Mouse (Mus musculus): ENCODE results near the gene Arid3a. TPM values are rescaled to one million over a fixed set of nuclear protein-coding genes. Genes with fewer than 3 reads are reported as not detected.
A peak's percentile ranks its signal among the peaks of the same experiment; 100 is the strongest.

Gene Arid3a
- polyA plus RNA-seq, 1 experiment from 2014 or later = 3.5 TPM

- no peak overlapping the region for H3K4me3 ChIP-seq (replicated peaks; ENCODE audit: low read length)
- no peak overlapping the region for H3K4me2 ChIP-seq (ENCODE audit: low read length)
- no peak overlapping the region for H3K9ac ChIP-seq (replicated peaks; ENCODE audit: low read depth, low read length)
- H3K9me3 ChIP-seq (ENCODE audit: control insufficient read depth, low read length) = peaks cover 5% of the 10 kb centered on the region; the same call in 1 of the 2 replicates
- no peak for ATAC-seq
- H3K4me1 ChIP-seq (replicated peaks; ENCODE audit: control insufficient read depth, insufficient read depth, low read length) = peaks cover 20% of the 10 kb centered on the region
- WGBS = 96% methylated on average over 1 of the region's 1 CpGs
- H3K36me3 ChIP-seq (ENCODE audit: control insufficient read depth, insufficient read depth) = no peaks in the 10 kb centered on the region
- H3K27me3 ChIP-seq (replicated peaks; ENCODE audit: control insufficient read depth, insufficient read depth, low read length) = peaks cover 6% of the 10 kb centered on the region; the same call in 1 of the 2 replicates
- no peak overlapping the region for H3K27ac ChIP-seq (ENCODE audit: low read length)
Measured at GRCm38 (mm10) chr10:79995636-79996035, 68.8 kb downstream of the Arid3a start.

- 0 out of 2 replicates have a peak, but pooled peaks cover 2% of the 10 kb centered on the region for H3K27me3 ChIP-seq (replicated peaks; ENCODE audit: control insufficient read depth, insufficient read depth, low read length)
- WGBS = 0% methylated on average over 34 of the region's 34 CpGs
- peak within 1 kb of the TSS; percentile 59 for H3K4me3 ChIP-seq (replicated peaks; ENCODE audit: low read length)
- peak within 1 kb of the TSS; percentile 60 for H3K9ac ChIP-seq (replicated peaks; ENCODE audit: low read depth, low read length)
- no peaks in the 10 kb centered on the region for H3K36me3 ChIP-seq (ENCODE audit: control insufficient read depth, insufficient read depth)
- peaks cover 20% of the 10 kb centered on the region for H3K4me1 ChIP-seq (replicated peaks; ENCODE audit: control insufficient read depth, insufficient read depth, low read length)
- H3K27ac ChIP-seq (ENCODE audit: low read length) = peak within 1 kb of the TSS; percentile 49
- H3K4me2 ChIP-seq (ENCODE audit: low read length) = peak within 1 kb of the TSS; percentile 79
- peak; percentile 89 for ATAC-seq
- no peaks in the 10 kb centered on the region; the same call in 1 of the 2 replicates for H3K9me3 ChIP-seq (ENCODE audit: control insufficient read depth, low read length)
Measured at GRCm38 (mm10) chr10:79996272-79997033, 69.6 kb downstream of the Arid3a start, which contains the start of gene Abca7. Gene Abca7 (plus strand): TSS chr10:79996494.

GRCm38 (mm10) chr10:79997034-79997760 lies 70.4 kb downstream of the Arid3a start:
- H3K4me3 ChIP-seq (replicated peaks; ENCODE audit: low read length) = peak overlapping the region; percentile 59
- no peaks in the 10 kb centered on the region for H3K36me3 ChIP-seq (ENCODE audit: control insufficient read depth, insufficient read depth)
- H3K4me2 ChIP-seq (ENCODE audit: low read length) = peak overlapping the region; percentile 79
- peak overlapping the region; percentile 49 for H3K27ac ChIP-seq (ENCODE audit: low read length)
- H3K27me3 ChIP-seq (replicated peaks; ENCODE audit: control insufficient read depth, insufficient read depth, low read length) = 0 out of 2 replicates have a peak, but pooled peaks cover 2% of the 10 kb centered on the region
- WGBS = under 1% methylated on average over 35 of the region's 35 CpGs
- no peaks in the 10 kb centered on the region for H3K9me3 ChIP-seq (ENCODE audit: control insufficient read depth, low read length)
- ATAC-seq = peak; percentile 85
- H3K4me1 ChIP-seq (replicated peaks; ENCODE audit: control insufficient read depth, insufficient read depth, low read length) = peaks cover 20% of the 10 kb centered on the region
- H3K9ac ChIP-seq (replicated peaks; ENCODE audit: low read depth, low read length) = peak overlapping the region; percentile 51

GRCm38 (mm10) chr10:79997819-79998218 lies 71.0 kb downstream of the Arid3a start:
- peak; percentile 16; the same call in 1 of the 2 replicates for ATAC-seq
- H3K27me3 ChIP-seq (replicated peaks; ENCODE audit: control insufficient read depth, insufficient read depth, low read length) = peaks cover 3% of the 10 kb centered on the region; the same call in 1 of the 2 replicates
- H3K4me3 ChIP-seq (replicated peaks; ENCODE audit: low read length) = peak overlapping the region; percentile 59
- H3K9me3 ChIP-seq (ENCODE audit: control insufficient read depth, low read length) = no peaks in the 10 kb centered on the region
- H3K4me1 ChIP-seq (replicated peaks; ENCODE audit: control insufficient read depth, insufficient read depth, low read length) = peaks cover 20% of the 10 kb centered on the region
- 2% methylated on average over 15 of the region's 15 CpGs for WGBS
- peak overlapping the region; percentile 51 for H3K9ac ChIP-seq (replicated peaks; ENCODE audit: low read depth, low read length)
- no peaks in the 10 kb centered on the region for H3K36me3 ChIP-seq (ENCODE audit: control insufficient read depth, insufficient read depth)
- peak overlapping the region; percentile 79 for H3K4me2 ChIP-seq (ENCODE audit: low read length)
- peak overlapping the region; percentile 35; the same call in 1 of the 2 replicates for H3K27ac ChIP-seq (ENCODE audit: low read length)

- no peak for ATAC-seq
- H3K4me2 ChIP-seq (ENCODE audit: low read length) = no peak overlapping the region
- H3K36me3 ChIP-seq (ENCODE audit: control insufficient read depth, insufficient read depth) = no peaks in the 10 kb centered on the region
- peaks cover 11% of the 10 kb centered on the region; the same call in 1 of the 2 replicates for H3K27me3 ChIP-seq (replicated peaks; ENCODE audit: control insufficient read depth, insufficient read depth, low read length)
- WGBS = 83% methylated on average over 9 of the region's 9 CpGs
- H3K9ac ChIP-seq (replicated peaks; ENCODE audit: low read depth, low read length) = no peak overlapping the region
- peaks cover 14% of the 10 kb centered on the region for H3K4me1 ChIP-seq (replicated peaks; ENCODE audit: control insufficient read depth, insufficient read depth, low read length)
- no peak overlapping the region for H3K4me3 ChIP-seq (replicated peaks; ENCODE audit: low read length)
- no peak overlapping the region for H3K27ac ChIP-seq (ENCODE audit: low read length)
- no peaks in the 10 kb centered on the region for H3K9me3 ChIP-seq (ENCODE audit: control insufficient read depth, low read length)
Measured at GRCm38 (mm10) chr10:80001945-80002344, 75.1 kb downstream of the Arid3a start.

- 21% methylated on average over 21 of the region's 21 CpGs for WGBS
- H3K27me3 ChIP-seq (replicated peaks; ENCODE audit: control insufficient read depth, insufficient read depth, low read length) = peaks cover 11% of the 10 kb centered on the region; the same call in 1 of the 2 replicates
- H3K9me3 ChIP-seq (ENCODE audit: control insufficient read depth, low read length) = no peaks in the 10 kb centered on the region
- H3K4me2 ChIP-seq (ENCODE audit: low read length) = no peak overlapping the region
- H3K9ac ChIP-seq (replicated peaks; ENCODE audit: low read depth, low read length) = no peak overlapping the region
- no peak for ATAC-seq
- H3K27ac ChIP-seq (ENCODE audit: low read length) = no peak overlapping the region
- no peak overlapping the region for H3K4me3 ChIP-seq (replicated peaks; ENCODE audit: low read length)
- no peaks in the 10 kb centered on the region for H3K36me3 ChIP-seq (ENCODE audit: control insufficient read depth, insufficient read depth)
- peaks cover 5% of the 10 kb centered on the region for H3K4me1 ChIP-seq (replicated peaks; ENCODE audit: control insufficient read depth, insufficient read depth, low read length)
Measured at GRCm38 (mm10) chr10:80002829-80003228, 76.0 kb downstream of the Arid3a start.

- WGBS = 62% methylated on average over 9 of the region's 9 CpGs
- ATAC-seq = no peak
- H3K4me2 ChIP-seq (ENCODE audit: low read length) = no peak overlapping the region
- no peak overlapping the region for H3K4me3 ChIP-seq (replicated peaks; ENCODE audit: low read length)
- no peaks in the 10 kb centered on the region for H3K36me3 ChIP-seq (ENCODE audit: control insufficient read depth, insufficient read depth)
- no peak overlapping the region for H3K9ac ChIP-seq (replicated peaks; ENCODE audit: low read depth, low read length)
- no peaks in the 10 kb centered on the region for H3K4me1 ChIP-seq (replicated peaks; ENCODE audit: control insufficient read depth, insufficient read depth, low read length)
- peaks cover 11% of the 10 kb centered on the region; the same call in 1 of the 2 replicates for H3K27me3 ChIP-seq (replicated peaks; ENCODE audit: control insufficient read depth, insufficient read depth, low read length)
- H3K9me3 ChIP-seq (ENCODE audit: control insufficient read depth, low read length) = no peaks in the 10 kb centered on the region
- no peak overlapping the region for H3K27ac ChIP-seq (ENCODE audit: low read length)
Measured at GRCm38 (mm10) chr10:80003374-80004232, 76.8 kb downstream of the Arid3a start.

- Histone ChIP-seq H3K4me2 (ENCODE audit: low read length) (no peak overlapping the region), H3K36me3 (ENCODE audit: control insufficient read depth, insufficient read depth) (no peaks in the 10 kb centered on the region), H3K9ac (replicated peaks; ENCODE audit: low read depth, low read length) (no peak overlapping the region), H3K4me1 (replicated peaks; ENCODE audit: control insufficient read depth, insufficient read depth, low read length) (no peaks in the 10 kb centered on the region), H3K4me3 (replicated peaks; ENCODE audit: low read length) (no peak overlapping the region), H3K27me3 (replicated peaks; ENCODE audit: control insufficient read depth, insufficient read depth, low read length) (peaks cover 11% of the 10 kb centered on the region; the same call in 1 of the 2 replicates), H3K27ac (ENCODE audit: low read length) (no peak overlapping the region), H3K9me3 (ENCODE audit: control insufficient read depth, low read length) (no peaks in the 10 kb centered on the region)
- 89% methylated on average over 8 of the region's 8 CpGs for WGBS
- no peak for ATAC-seq
Measured at GRCm38 (mm10) chr10:80004233-80004705, 77.4 kb downstream of the Arid3a start.
